Mouse (Mus musculus): ENCODE measurements around the gene Snx5. TPM values are rescaled to one million over a fixed set of nuclear protein-coding genes. Genes with fewer than 3 reads are reported as not detected.

Gene Snx5
- polyA plus RNA-seq, 1 experiment from 2014 or later, result 61.2 TPM

DNA sequence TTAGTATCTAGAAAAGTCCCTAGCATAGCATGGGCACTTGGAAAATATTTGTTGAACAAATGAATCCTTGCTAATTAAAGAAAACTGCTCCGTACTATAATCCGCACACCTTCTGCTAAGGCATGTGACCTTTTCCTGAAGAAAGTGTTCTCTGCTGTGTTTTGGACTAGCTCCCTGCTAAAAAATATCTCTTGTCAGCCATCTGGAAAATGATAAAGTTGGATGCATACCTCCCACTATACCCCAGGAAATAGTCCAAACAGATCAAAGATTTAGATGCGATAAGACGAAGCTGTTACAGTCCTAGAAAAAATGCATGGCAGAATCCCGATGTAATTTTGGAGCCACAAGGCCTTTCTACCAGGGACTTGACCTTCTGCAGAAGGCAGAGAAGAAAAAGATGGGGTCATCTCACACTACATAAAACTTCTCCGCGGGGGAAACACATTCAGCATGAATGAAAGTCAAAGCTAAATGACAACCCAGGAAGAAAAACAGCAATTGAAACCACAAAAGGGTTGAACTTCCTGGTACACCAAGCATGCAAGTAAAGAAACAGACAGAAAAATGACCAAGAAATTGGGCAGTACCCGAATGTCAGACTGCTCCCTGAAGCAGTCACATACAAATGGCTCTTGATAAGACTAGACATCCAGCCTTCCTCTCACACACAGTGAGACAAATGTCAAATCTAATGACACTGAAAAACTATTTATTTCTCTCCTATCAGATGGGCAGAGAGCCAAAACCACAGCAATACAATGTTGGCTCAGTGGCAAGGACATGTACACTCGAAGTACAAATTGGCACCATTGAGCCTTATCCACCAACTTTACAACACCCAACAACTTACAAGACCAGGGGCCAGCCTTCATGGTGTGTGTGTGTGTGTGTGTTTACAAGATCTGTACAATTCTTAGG, 29.3 kb upstream of the Snx5 start:
- Histone ChIP-seq H3K9me3 (ENCODE audit: low read length) (no peaks in the 10 kb centered on the region), H3K27me3 (replicated peaks; ENCODE audit: insufficient read depth, low read length) (no peaks in the 10 kb centered on the region), H3K4me3 (ENCODE audit: low read depth, low read length) (no peak overlapping the region), H3K4me2 (replicated peaks; ENCODE audit: low read depth, low read length) (no peak overlapping the region), H3K4me1 (ENCODE audit: insufficient read depth, low read depth, low read length) (no peaks in the 10 kb centered on the region), H3K9ac (replicated peaks; ENCODE audit: low read depth) (no peak overlapping the region), H3K27ac (ENCODE audit: low read length) (no peak overlapping the region), H3K36me3 (ENCODE audit: insufficient read depth, low read length) (no peaks in the 10 kb centered on the region)
- peak; percentile 64 for DNase-seq (ENCODE audit: low spot score)
- TF ChIP-seq EP300 (IDR thresholded peaks at IDR 0.05), result peak; percentile 56
- TF ChIP-seq CTCF (IDR thresholded peaks at IDR 0.05), result no peak
- WGBS, result 42% methylated on average over 9 of the region's 9 CpGs
- peak; percentile 70 for ATAC-seq

DNA sequence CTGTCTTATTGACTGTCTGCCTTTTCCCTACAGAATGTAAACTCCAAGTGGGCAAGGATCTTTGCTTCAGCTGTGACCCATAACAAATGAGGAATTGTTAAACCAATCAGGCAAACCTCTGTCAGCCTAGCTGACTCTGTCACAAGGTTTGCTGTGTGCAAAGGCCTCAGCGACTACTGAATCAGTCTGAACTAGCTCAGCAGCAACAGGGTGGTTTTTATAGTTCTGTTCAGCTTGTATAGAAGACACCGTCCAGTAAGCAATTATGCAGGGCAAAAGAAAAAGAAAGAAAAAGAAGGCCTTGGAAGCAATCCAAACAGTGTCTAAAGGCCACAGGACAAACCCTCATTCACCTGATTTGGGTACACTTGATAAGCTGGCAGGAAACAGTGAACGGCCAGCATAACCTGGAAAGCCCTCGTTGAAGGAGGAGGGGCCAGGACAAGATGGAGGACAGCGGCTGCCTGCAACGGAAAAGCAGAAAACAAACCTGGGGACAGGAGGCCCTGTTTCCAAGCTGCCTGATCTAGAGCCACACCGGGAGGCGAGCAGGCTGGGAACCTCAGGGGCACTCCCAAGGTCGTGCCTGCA, 24.5 kb upstream of the Snx5 start:
- H3K4me2 ChIP-seq (replicated peaks; ENCODE audit: low read depth, low read length), result no peak overlapping the region
- ATAC-seq, result no peak; the same call in 1 of the 2 replicates
- no peak overlapping the region for H3K27ac ChIP-seq (ENCODE audit: low read length)

DNA sequence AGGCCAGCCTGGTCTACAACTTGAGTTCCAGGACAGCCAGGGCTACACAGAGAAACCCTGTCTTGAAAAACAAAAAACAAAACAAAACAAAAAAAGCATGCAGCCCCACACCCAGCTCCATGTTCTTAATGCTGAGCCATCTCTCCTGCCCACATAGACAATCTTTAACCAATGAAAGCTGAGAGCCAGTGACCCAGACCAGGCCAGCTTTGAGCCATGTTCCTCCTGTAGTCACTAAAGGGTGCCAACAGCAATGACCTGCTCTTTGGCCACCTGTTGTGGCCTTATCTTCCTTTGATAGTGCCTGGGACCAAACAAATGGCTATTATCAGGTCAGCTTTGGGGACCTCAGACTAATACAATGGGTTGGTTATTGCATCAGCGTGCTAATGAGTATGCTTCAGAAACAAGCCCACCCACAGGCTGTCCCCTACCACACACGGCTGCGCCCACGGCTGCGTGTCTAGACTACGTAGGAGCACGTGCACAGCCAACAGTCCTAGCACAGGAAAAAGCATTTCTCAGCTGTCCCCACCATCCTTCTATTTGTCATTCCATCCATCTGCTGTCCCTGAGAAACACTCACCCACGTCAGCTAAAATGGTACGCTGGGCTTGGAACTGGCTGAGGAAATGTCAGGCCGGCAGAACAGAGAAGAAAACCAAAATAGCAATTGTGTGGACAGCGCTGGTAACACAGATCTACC, 21.0 kb upstream of the Snx5 start:
- Histone ChIP-seq H3K4me1 (ENCODE audit: insufficient read depth, low read depth, low read length) (no peaks in the 10 kb centered on the region), H3K9ac (replicated peaks; ENCODE audit: low read depth) (no peak overlapping the region), H3K27ac (ENCODE audit: low read length) (no peak overlapping the region), H3K36me3 (ENCODE audit: insufficient read depth, low read length) (no peaks in the 10 kb centered on the region), H3K4me2 (replicated peaks; ENCODE audit: low read depth, low read length) (no peak overlapping the region), H3K27me3 (replicated peaks; ENCODE audit: insufficient read depth, low read length) (no peaks in the 10 kb centered on the region), H3K4me3 (ENCODE audit: low read depth, low read length) (no peak overlapping the region), H3K9me3 (ENCODE audit: low read length) (no peaks in the 10 kb centered on the region)
- no peak for TF ChIP-seq EP300 (IDR thresholded peaks at IDR 0.05)
- TF ChIP-seq CTCF (IDR thresholded peaks at IDR 0.05), result no peak
- ATAC-seq, result no peak
- WGBS, result 80% methylated on average over 11 of the region's 11 CpGs
- DNase-seq (ENCODE audit: low spot score), result no peak

More for the DNA sequence above, 24.5 kb upstream of the Snx5 start:
- Histone ChIP-seq H3K36me3 (ENCODE audit: insufficient read depth, low read length) (no peaks in the 10 kb centered on the region), H3K27me3 (replicated peaks; ENCODE audit: insufficient read depth, low read length) (no peaks in the 10 kb centered on the region), H3K4me1 (ENCODE audit: insufficient read depth, low read depth, low read length) (no peaks in the 10 kb centered on the region), H3K9me3 (ENCODE audit: low read length) (no peaks in the 10 kb centered on the region), H3K9ac (replicated peaks; ENCODE audit: low read depth) (no peak overlapping the region), H3K4me3 (ENCODE audit: low read depth, low read length) (no peak overlapping the region)
- 50% methylated on average over 9 of the region's 9 CpGs for WGBS
- DNase-seq (ENCODE audit: low spot score), result peak; percentile 29
- TF ChIP-seq EP300 (IDR thresholded peaks at IDR 0.05) (no peak), CTCF (IDR thresholded peaks at IDR 0.05) (no peak)

DNA sequence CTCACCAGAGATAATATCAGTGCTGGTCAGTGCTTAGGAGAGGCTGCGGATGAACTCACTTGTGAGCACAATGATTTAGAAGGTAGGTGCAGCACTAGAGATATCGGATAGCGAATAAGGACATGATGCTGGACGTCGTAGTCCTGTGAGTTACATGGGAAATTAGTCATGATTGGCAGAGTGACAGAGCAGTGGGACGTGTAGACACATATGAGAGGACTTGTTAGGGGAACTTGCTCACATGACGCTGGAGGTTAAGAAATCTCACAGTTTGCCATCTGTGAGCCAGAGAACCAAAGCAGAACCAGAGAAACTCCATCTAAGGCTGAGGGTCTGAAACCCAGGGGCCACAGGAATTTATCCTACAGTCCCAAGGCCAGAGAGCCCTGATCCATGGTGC, 19.6 kb upstream of the Snx5 start:
- DNase-seq (ENCODE audit: low spot score) (peak; percentile 35), ATAC-seq (no peak)
- Histone ChIP-seq H3K4me3 (ENCODE audit: low read depth, low read length) (no peak overlapping the region), H3K4me2 (replicated peaks; ENCODE audit: low read depth, low read length) (no peak overlapping the region), H3K9me3 (ENCODE audit: low read length) (no peaks in the 10 kb centered on the region), H3K27me3 (replicated peaks; ENCODE audit: insufficient read depth, low read length) (no peaks in the 10 kb centered on the region), H3K27ac (ENCODE audit: low read length) (no peak overlapping the region), H3K4me1 (ENCODE audit: insufficient read depth, low read depth, low read length) (no peaks in the 10 kb centered on the region), H3K36me3 (ENCODE audit: insufficient read depth, low read length) (no peaks in the 10 kb centered on the region), H3K9ac (replicated peaks; ENCODE audit: low read depth) (no peak overlapping the region)
- 77% methylated on average over 7 of the region's 7 CpGs for WGBS
- TF ChIP-seq EP300 (IDR thresholded peaks at IDR 0.05) (no peak), CTCF (IDR thresholded peaks at IDR 0.05) (no peak)

DNA sequence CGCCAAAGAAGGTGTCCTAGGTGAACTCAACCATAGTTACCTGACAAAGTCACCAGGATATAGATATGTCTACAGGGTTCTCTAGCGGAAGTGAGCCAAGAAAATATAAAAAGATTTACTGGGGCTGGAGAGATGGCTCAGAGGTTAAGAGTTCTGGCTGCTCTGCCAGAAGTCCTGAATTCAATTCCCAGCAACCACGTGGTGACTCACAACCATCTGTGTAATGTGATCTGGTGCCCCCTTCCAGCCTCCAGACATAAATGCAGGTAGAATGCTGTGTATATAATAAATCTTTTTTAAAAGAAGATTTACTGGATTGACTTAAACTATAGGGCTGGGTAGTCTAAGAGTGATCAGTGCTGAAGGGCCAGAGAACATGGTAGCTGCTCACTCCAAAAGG, 10.7 kb upstream of the Snx5 start:
- ATAC-seq (no peak), DNase-seq (ENCODE audit: low spot score) (no peak)
- no peaks in the 10 kb centered on the region for H3K9me3 ChIP-seq (ENCODE audit: low read length)
- H3K4me2 ChIP-seq (replicated peaks; ENCODE audit: low read depth, low read length), result no peak overlapping the region
- no peak for TF ChIP-seq EP300 (IDR thresholded peaks at IDR 0.05)
- no peak for TF ChIP-seq CTCF (IDR thresholded peaks at IDR 0.05)
- no peak overlapping the region for H3K27ac ChIP-seq (ENCODE audit: low read length)
- H3K9ac ChIP-seq (replicated peaks; ENCODE audit: low read depth), result no peak overlapping the region
- H3K4me1 ChIP-seq (ENCODE audit: insufficient read depth, low read depth, low read length), result no peaks in the 10 kb centered on the region
- no peaks in the 10 kb centered on the region for H3K36me3 ChIP-seq (ENCODE audit: insufficient read depth, low read length)
- no peaks in the 10 kb centered on the region for H3K27me3 ChIP-seq (replicated peaks; ENCODE audit: insufficient read depth, low read length)
- no peak overlapping the region for H3K4me3 ChIP-seq (ENCODE audit: low read depth, low read length)
- 72% methylated on average over 3 of the region's 3 CpGs for WGBS

DNA sequence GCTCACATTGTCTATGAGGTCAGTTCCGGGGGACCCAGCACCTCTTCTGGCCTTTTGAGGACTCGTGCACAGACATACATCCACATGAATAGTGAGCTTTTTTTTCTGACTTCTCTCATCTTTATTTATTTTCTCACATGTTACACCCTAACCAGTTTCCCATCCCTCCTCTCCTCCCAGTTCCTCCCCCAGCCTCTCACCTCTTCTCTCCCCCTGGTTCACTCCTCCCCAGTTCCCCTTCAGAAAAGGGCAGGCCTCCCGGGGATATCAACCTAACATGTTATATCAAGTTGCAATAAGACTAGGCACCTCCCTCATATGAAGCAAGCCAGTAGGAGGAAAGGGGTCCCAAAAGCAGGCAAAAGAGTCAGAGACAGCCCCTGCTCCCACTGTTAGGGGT, 9.9 kb upstream of the Snx5 start:
- H3K9ac ChIP-seq (replicated peaks; ENCODE audit: low read depth), result no peak overlapping the region
- 74% methylated on average over 3 of the region's 3 CpGs for WGBS

More for the DNA sequence above, 9.9 kb upstream of the Snx5 start:
- Histone ChIP-seq H3K9me3 (ENCODE audit: low read length) (no peaks in the 10 kb centered on the region), H3K4me1 (ENCODE audit: insufficient read depth, low read depth, low read length) (no peaks in the 10 kb centered on the region), H3K36me3 (ENCODE audit: insufficient read depth, low read length) (no peaks in the 10 kb centered on the region), H3K27ac (ENCODE audit: low read length) (no peak overlapping the region), H3K4me2 (replicated peaks; ENCODE audit: low read depth, low read length) (no peak overlapping the region), H3K4me3 (ENCODE audit: low read depth, low read length) (no peak overlapping the region), H3K27me3 (replicated peaks; ENCODE audit: insufficient read depth, low read length) (no peaks in the 10 kb centered on the region)
- DNase-seq (ENCODE audit: low spot score) (no peak), ATAC-seq (no peak)
- TF ChIP-seq CTCF (IDR thresholded peaks at IDR 0.05) (no peak), EP300 (IDR thresholded peaks at IDR 0.05) (no peak)

Measured in lung, postnatal 0 days (tissue).